Mouse (Mus musculus): ENCODE data around the gene Lrrc15. TPM values are rescaled to one million over a fixed set of nuclear protein-coding genes. Genes with fewer than 3 reads are reported as not detected.

The Lrrc15 gene
- total RNA-seq, 1 experiment from 2014 or later = not detected

DNA sequence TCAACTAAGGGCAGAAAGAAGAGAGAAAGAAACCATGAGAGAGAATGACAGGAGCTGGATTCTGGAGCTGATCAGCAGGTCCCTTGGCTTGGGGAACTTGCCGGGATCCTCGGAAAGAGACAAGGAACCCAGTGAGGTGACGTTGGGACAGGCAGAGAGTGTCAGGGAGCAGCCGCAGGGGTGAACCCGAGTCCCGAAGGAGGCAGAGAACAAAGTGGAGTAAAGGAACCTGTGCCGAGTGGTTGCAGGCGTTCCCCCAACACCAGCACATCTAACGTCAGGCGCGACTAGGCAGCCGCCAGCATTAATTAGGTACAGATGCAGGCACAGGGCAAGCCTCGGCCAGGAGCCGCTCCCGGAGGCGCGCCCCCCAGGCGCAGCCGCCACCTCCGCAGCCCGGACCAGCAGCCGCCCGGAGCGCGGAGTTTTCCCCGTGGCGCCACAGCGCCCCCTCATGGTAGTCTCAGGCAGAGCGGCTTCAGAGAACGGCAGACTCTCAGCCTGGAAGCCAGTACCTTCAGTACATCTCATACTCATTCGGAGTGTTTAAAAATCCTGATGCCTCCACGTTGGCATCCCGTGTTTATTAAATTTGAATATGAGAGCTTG is 46.9 kb downstream of the Lrrc15 start:
- DNase-seq = peak; percentile 91

DNA sequence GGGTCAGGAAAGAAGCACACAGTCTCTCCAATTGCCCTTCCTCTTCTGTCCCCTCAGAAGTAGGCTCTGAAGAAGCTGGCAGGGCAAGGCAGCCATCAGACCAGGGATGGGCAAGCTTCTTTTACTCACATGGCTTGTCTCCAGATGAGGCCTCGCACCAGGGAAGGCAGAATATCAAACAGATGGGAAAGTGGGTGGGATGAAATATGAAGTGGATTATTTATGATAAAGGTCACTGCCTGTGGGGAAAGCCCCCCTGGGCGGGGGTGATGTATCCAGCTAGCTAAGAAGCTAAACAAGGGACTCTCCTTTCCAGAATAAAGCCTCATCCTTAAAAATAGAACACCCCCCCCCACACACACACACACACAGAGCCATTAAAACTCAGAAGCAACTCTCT is 47.5 kb downstream of the Lrrc15 start:
- no peak for DNase-seq

DNA sequence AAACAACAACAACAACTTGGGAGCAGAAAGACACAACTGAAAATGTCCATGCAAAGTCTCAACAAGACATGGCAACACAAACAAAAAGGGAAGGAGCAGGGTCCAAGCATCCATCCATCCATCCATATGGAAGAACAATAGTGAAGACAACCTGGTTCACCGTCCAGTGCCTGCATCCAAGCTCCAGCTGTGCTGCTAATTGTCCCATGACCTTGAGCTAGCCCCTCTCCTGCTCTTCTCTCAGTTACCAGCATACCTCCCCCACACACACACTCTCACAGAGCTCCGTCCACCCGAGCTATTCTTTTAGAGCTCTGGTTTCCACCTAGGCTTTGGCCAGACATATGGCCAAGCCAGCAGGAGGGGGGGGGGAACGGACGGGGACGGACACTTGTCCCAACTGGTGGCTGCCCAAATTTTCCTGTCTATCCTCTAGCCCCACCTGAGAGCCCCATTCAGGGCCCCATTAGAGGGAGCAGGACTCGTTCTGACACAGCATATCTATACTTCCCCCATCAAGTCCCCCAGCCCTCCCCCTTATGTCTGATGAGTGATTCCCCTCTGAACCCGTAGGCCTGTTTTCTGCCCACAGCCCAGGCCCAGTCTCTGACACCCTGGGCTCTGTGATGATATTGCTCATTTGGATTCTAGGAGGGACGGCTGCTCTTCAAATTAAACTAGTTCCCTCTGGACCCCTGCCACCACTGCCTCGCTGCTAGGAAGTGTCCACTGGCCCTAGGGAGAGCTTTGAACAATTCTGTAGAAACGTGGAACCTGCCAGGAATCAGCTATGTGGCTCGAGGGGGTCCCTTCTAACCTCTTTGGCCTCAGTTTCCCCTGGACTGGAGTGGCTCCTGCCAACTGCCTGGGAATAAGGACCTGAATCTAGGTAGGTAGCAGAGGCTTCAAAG is 48.2 kb downstream of the Lrrc15 start:
- DNase-seq = no peak

DNA sequence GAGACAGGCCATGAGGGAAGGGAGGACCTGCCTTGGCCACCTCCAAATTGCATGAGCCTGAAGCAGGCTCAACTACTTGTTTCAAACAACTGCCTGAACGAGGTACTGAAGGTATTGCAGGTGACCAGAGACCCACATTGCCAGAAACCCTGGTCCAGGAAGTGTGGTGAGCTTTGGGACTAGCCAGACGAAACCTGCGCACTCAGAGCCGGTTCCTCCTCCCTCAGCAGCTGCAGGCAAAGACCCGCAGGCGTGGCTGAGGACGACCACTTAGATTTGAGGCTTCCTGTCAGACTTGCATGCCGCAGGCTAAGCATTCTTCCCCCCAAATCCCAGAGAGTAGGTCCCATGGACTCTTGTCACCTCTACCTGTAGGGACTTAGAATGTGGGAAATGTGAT is 49.0 kb downstream of the Lrrc15 start:
- no peak for DNase-seq

DNA sequence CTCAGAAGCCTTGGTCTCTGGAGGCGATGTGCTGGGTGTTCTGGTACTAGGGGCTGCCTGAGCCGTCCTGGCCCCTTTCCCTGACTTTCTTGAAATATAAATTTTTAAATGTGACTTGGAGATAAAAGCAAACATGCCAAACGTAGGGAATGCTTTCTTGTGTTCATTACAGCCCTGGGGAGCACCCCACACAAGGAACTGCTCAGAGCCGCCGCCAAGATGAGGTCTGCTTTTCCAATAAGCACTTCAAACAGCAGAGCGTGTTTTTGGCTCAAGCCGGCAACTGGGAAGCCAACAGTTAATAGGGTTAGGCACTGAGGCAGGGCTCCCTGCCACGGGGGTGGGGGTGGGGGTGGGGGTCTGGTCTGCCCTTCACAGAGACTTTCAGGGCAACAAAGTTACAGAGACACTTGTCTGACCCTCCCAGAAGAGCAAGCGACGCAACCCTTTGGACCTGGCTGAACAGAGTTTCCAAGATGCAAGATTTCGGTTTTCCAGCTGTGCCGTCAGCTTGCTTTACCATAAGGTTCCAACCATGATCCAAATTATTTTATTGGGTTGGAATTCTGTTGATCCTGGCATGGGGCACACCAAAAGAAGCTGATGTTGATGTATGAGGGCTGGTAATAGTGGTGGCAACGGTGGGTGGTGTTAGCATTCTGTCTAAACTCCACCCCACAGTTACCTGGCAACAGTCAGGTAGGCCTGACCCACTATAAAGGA is 51.0 kb downstream of the Lrrc15 start:
- DNase-seq = no peak

DNA sequence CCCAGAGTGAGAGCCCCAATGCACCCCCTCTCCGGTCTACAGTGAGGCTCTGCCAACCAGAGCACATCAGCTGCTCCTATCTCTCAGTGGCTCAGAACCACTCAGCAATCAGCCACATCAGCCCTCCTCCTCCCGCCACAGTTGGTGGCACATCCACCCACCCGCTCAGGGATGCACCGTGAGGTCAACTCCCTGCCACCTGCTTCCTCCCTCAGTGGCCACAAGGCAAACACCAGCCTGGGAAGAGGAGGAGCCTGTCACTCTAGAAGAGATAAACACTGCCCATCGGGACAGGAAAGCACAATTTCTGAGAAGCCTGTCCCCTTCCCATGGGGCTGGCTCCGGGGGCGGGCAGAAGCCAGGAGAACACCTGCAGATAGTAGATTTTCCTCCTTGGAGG is 55.7 kb downstream of the Lrrc15 start:
- no peak for DNase-seq

DNA sequence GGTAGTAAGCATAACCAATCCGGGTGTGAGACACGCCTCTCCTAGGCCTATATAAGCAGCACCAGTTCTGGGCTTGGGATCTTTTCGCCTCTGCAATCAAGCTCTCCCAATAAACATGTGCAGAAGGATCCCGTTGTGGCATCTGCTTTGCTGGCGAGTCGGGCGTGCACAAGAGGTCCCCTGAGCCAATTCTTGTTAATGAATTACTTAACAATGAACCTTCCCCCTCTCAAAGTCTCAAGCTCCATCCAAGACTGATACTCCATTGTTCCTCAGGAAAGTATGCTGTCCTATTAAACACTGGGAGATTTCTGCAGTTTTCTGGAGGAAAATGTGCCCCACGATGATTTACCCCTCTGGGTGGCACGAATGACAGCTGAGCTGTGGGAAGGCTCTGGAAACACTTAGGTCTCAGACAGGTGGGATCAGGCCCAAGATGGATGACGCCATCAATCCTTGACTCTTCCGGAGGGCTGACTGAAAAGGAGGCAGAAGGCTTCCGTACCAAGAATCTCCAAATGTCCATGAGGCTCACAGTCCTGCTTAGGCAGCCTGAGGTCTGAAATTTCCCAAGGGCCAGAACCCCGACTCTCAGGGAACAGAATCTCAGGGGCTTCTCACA is 61.8 kb downstream of the Lrrc15 start:
- DNase-seq = no peak

Other genes starting within 250 kb of the Lrrc15 start
- gene Hes1, start 218.9 kb downstream of the Lrrc15 start, total RNA-seq (2021) = 32.5 and 34.2 TPM in 2 replicates
- 2.2 and 3.1 TPM in 2 replicates for gene Cpn2, start 15.8 kb downstream of the Lrrc15 start, total RNA-seq (2021)
- gene Gp5, start 27.5 kb upstream of the Lrrc15 start, total RNA-seq (2021) = 0.15 and 0.71 TPM in 2 replicates
- gene Atp13a3, start 122.7 kb upstream of the Lrrc15 start, total RNA-seq (2021) = 57.2 and 75.3 TPM in 2 replicates

All from adrenal gland, postnatal 25 days (tissue).